Mouse (Mus musculus): ENCODE data around the gene Rab4b. TPM values are rescaled to one million over a fixed set of nuclear protein-coding genes. Genes with fewer than 3 reads are reported as not detected.

Gene Rab4b
- polyA plus RNA-seq, 1 experiment from 2014 or later = 72.6 TPM

GRCm38 (mm10) chr7:27179217-27179918 is 672 bp upstream of the Rab4b start:
- peak overlapping the region; percentile 65 for H3K4me3 ChIP-seq (ENCODE audit: low read depth, low read length)
- peak overlapping the region; percentile 43 for H3K4me2 ChIP-seq (ENCODE audit: low read depth)
- no peak overlapping the region for H3K9ac ChIP-seq (ENCODE audit: low read length)
- peak overlapping the region; percentile 83; the same call in 1 of the 2 replicates for H3K27ac ChIP-seq (ENCODE audit: low read depth, low read length)
- ATAC-seq (ENCODE audit: insufficient read depth, low FRiP score, low TSS enrichment) (no peak), DNase-seq (ENCODE audit: low spot score) (peak; percentile 3)
- peaks cover 5% of the 10 kb centered on the region for H3K4me1 ChIP-seq (ENCODE audit: control insufficient read depth, insufficient read depth, low read length)
- 47% methylated on average over 16 of the region's 16 CpGs for WGBS
- no peaks in the 10 kb centered on the region; the same call in 1 of the 2 replicates for H3K36me3 ChIP-seq (ENCODE audit: control insufficient read depth, insufficient read depth, low read length)
- H3K27me3 ChIP-seq (ENCODE audit: control insufficient read depth, insufficient read depth, low read length) = no peaks in the 10 kb centered on the region
- no peaks in the 10 kb centered on the region for H3K9me3 ChIP-seq (ENCODE audit: control insufficient read depth, low read length)

- 24% methylated on average over 4 of the region's 4 CpGs for WGBS
- ATAC-seq (ENCODE audit: insufficient read depth, low FRiP score, low TSS enrichment) (no peak), DNase-seq (ENCODE audit: low spot score) (no peak)
- peaks cover 5% of the 10 kb centered on the region for H3K4me1 ChIP-seq (ENCODE audit: control insufficient read depth, insufficient read depth, low read length)
- no peaks in the 10 kb centered on the region for H3K27me3 ChIP-seq (ENCODE audit: control insufficient read depth, insufficient read depth, low read length)
- peak overlapping the region; percentile 83 for H3K27ac ChIP-seq (ENCODE audit: low read depth, low read length)
- H3K4me3 ChIP-seq (ENCODE audit: low read depth, low read length) = peak overlapping the region; percentile 65
- peak overlapping the region; percentile 55 for H3K4me2 ChIP-seq (ENCODE audit: low read depth)
- peaks cover 1% of the 10 kb centered on the region; the same call in 1 of the 2 replicates for H3K36me3 ChIP-seq (ENCODE audit: control insufficient read depth, insufficient read depth, low read length)
- H3K9ac ChIP-seq (ENCODE audit: low read length) = peak overlapping the region; percentile 52
- H3K9me3 ChIP-seq (ENCODE audit: control insufficient read depth, low read length) = no peaks in the 10 kb centered on the region
These were observed 763 bp downstream of the Rab4b start for GRCm38 (mm10) chr7:27177942-27178323.

GRCm38 (mm10) chr7:27174896-27175295 is 3.8 kb downstream of the Rab4b start:
- Histone ChIP-seq H3K9me3 (ENCODE audit: control insufficient read depth, low read length) (no peaks in the 10 kb centered on the region), H3K9ac (ENCODE audit: low read length) (no peak overlapping the region), H3K4me3 (ENCODE audit: low read depth, low read length) (no peak overlapping the region), H3K27ac (ENCODE audit: low read depth, low read length) (no peak overlapping the region), H3K4me2 (ENCODE audit: low read depth) (no peak overlapping the region), H3K4me1 (ENCODE audit: control insufficient read depth, insufficient read depth, low read length) (peaks cover 5% of the 10 kb centered on the region), H3K27me3 (ENCODE audit: control insufficient read depth, insufficient read depth, low read length) (no peaks in the 10 kb centered on the region), H3K36me3 (ENCODE audit: control insufficient read depth, insufficient read depth, low read length) (peaks cover 2% of the 10 kb centered on the region; the same call in 1 of the 2 replicates)
- DNase-seq (ENCODE audit: low spot score) (no peak), ATAC-seq (ENCODE audit: insufficient read depth, low FRiP score, low TSS enrichment) (no peak)
- WGBS = 96% methylated on average over 7 of the region's 7 CpGs

GRCm38 (mm10) chr7:27174496-27174895 is 4.2 kb downstream of the Rab4b start:
- Histone ChIP-seq H3K4me1 (ENCODE audit: control insufficient read depth, insufficient read depth, low read length) (peaks cover 5% of the 10 kb centered on the region), H3K27ac (ENCODE audit: low read depth, low read length) (no peak overlapping the region), H3K4me3 (ENCODE audit: low read depth, low read length) (no peak overlapping the region), H3K4me2 (ENCODE audit: low read depth) (no peak overlapping the region), H3K27me3 (ENCODE audit: control insufficient read depth, insufficient read depth, low read length) (no peaks in the 10 kb centered on the region), H3K36me3 (ENCODE audit: control insufficient read depth, insufficient read depth, low read length) (peaks cover 2% of the 10 kb centered on the region; the same call in 1 of the 2 replicates), H3K9ac (ENCODE audit: low read length) (no peak overlapping the region), H3K9me3 (ENCODE audit: control insufficient read depth, low read length) (no peaks in the 10 kb centered on the region)
- ATAC-seq (ENCODE audit: insufficient read depth, low FRiP score, low TSS enrichment) = no peak
- no peak for DNase-seq (ENCODE audit: low spot score)
- 95% methylated on average over 14 of the region's 15 CpGs for WGBS

GRCm38 (mm10) chr7:27170981-27171380 is 7.7 kb downstream of the Rab4b start:
- H3K9me3 ChIP-seq (ENCODE audit: control insufficient read depth, low read length) = no peaks in the 10 kb centered on the region
- H3K27me3 ChIP-seq (ENCODE audit: control insufficient read depth, insufficient read depth, low read length) = no peaks in the 10 kb centered on the region
- WGBS = 92% methylated on average over 3 of the region's 3 CpGs
- ATAC-seq (ENCODE audit: insufficient read depth, low FRiP score, low TSS enrichment) (no peak), DNase-seq (ENCODE audit: low spot score) (no peak)
- peaks cover 2% of the 10 kb centered on the region; the same call in 1 of the 2 replicates for H3K36me3 ChIP-seq (ENCODE audit: control insufficient read depth, insufficient read depth, low read length)
- H3K9ac ChIP-seq (ENCODE audit: low read length) = no peak overlapping the region
- H3K4me2 ChIP-seq (ENCODE audit: low read depth) = no peak overlapping the region
- no peaks in the 10 kb centered on the region; the same call in 1 of the 2 replicates for H3K4me1 ChIP-seq (ENCODE audit: control insufficient read depth, insufficient read depth, low read length)
- no peak overlapping the region for H3K4me3 ChIP-seq (ENCODE audit: low read depth, low read length)
- H3K27ac ChIP-seq (ENCODE audit: low read depth, low read length) = no peak overlapping the region

- Histone ChIP-seq H3K27me3 (ENCODE audit: control insufficient read depth, insufficient read depth, low read length) (no peaks in the 10 kb centered on the region), H3K4me2 (ENCODE audit: low read depth) (no peak overlapping the region), H3K36me3 (ENCODE audit: control insufficient read depth, insufficient read depth, low read length) (peaks cover 2% of the 10 kb centered on the region; the same call in 1 of the 2 replicates), H3K4me1 (ENCODE audit: control insufficient read depth, insufficient read depth, low read length) (peaks cover 20% of the 10 kb centered on the region), H3K9me3 (ENCODE audit: control insufficient read depth, low read length) (no peaks in the 10 kb centered on the region), H3K27ac (ENCODE audit: low read depth, low read length) (no peak overlapping the region), H3K9ac (ENCODE audit: low read length) (no peak overlapping the region), H3K4me3 (ENCODE audit: low read depth, low read length) (no peak overlapping the region)
- 91% methylated on average over 5 of the region's 5 CpGs for WGBS
- ATAC-seq (ENCODE audit: insufficient read depth, low FRiP score, low TSS enrichment) (no peak), DNase-seq (ENCODE audit: low spot score) (no peak)
These were observed 10.3 kb downstream of the Rab4b start for GRCm38 (mm10) chr7:27168371-27168770.

GRCm38 (mm10) chr7:27167475-27168094 is 11.1 kb downstream of the Rab4b start:
- 0 out of 2 replicates have a peak overlapping the region, but pooled peaks have one; percentile 60 for H3K27ac ChIP-seq (ENCODE audit: low read depth, low read length)
- H3K36me3 ChIP-seq (ENCODE audit: control insufficient read depth, insufficient read depth, low read length) = no peaks in the 10 kb centered on the region
- no peaks in the 10 kb centered on the region for H3K27me3 ChIP-seq (ENCODE audit: control insufficient read depth, insufficient read depth, low read length)
- peaks cover 20% of the 10 kb centered on the region for H3K4me1 ChIP-seq (ENCODE audit: control insufficient read depth, insufficient read depth, low read length)
- peak overlapping the region; percentile 63 for H3K4me2 ChIP-seq (ENCODE audit: low read depth)
- WGBS = 75% methylated on average over 11 of the region's 11 CpGs
- H3K9me3 ChIP-seq (ENCODE audit: control insufficient read depth, low read length) = no peaks in the 10 kb centered on the region
- DNase-seq (ENCODE audit: low spot score) (no peak), ATAC-seq (ENCODE audit: insufficient read depth, low FRiP score, low TSS enrichment) (no peak)
- peak overlapping the region; percentile 72 for H3K4me3 ChIP-seq (ENCODE audit: low read depth, low read length)
- peak overlapping the region; percentile 33 for H3K9ac ChIP-seq (ENCODE audit: low read length)

- H3K9ac ChIP-seq (ENCODE audit: low read length) = peak within 1 kb of the TSS; percentile 87
- H3K4me3 ChIP-seq (ENCODE audit: low read depth, low read length) = peak within 1 kb of the TSS; percentile 72
- no peaks in the 10 kb centered on the region for H3K27me3 ChIP-seq (ENCODE audit: control insufficient read depth, insufficient read depth, low read length)
- peak; percentile 94 for DNase-seq (ENCODE audit: low spot score)
- H3K36me3 ChIP-seq (ENCODE audit: control insufficient read depth, insufficient read depth, low read length) = 0 out of 2 replicates have a peak, but pooled peaks cover 2% of the 10 kb centered on the region
- no peaks in the 10 kb centered on the region for H3K9me3 ChIP-seq (ENCODE audit: control insufficient read depth, low read length)
- H3K4me2 ChIP-seq (ENCODE audit: low read depth) = peak within 1 kb of the TSS; percentile 63
- peak within 1 kb of the TSS; percentile 94 for H3K27ac ChIP-seq (ENCODE audit: low read depth, low read length)
- WGBS = 2% methylated on average over 44 of the region's 61 CpGs
- peaks cover 20% of the 10 kb centered on the region for H3K4me1 ChIP-seq (ENCODE audit: control insufficient read depth, insufficient read depth, low read length)
- peak; percentile 77 for ATAC-seq (ENCODE audit: insufficient read depth, low FRiP score, low TSS enrichment)
These were observed 11.9 kb downstream of the Rab4b start, which contains the start of gene Egln2 for GRCm38 (mm10) chr7:27166614-27167474. Gene Egln2 (minus strand): TSS chr7:27166802.
